ENCODE assay signal across 9 mouse cellular contexts in the genomic region with DNA sequence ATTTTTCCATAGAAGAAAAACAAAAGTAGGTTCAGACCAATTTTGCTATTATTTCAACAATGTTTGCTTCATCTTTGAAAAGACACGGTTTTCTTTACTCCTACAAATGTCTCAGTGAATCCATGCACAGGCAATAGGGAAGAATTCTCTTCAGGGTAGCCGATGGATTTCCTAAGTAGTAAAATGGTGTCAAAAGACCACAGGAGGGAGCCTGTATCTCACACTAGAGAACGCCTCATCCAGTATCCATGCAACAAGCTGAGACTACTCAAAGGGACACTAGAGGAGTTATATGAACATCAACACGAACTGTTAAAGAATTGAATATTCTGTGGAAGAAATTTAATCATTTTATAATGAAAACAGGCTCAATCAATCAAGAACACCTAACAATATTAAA.
A peak's percentile ranks its signal among the peaks of the same experiment; 100 is the strongest.
DNase-seq lines count a peak whose midpoint lies in the region; ATAC-seq and TF ChIP-seq lines count a peak whose summit lies in the region.
"Had no signal": no experiment of that assay in that cellular context is flagged by ENCODE, and none has a peak within 500 bp of the region (broad histone marks: within the 10 kb centered on the region; RNA-seq: fewer than 3 reads in every experiment).

No protein-coding gene starts in this region.

- peak; percentile 68 for TF ChIP-seq CTCF in stomach, postnatal 0 days (IDR thresholded peaks at IDR 0.05; ENCODE audit: low read depth)

- TF ChIP-seq EP300 in stomach, postnatal 0 days (optimal IDR thresholded peaks at IDR 0.05) = no peak

- no peaks in the 10 kb centered on the region for H3K36me3 ChIP-seq in forebrain, embryonic 12.5 days (replicated peaks)
- H3K36me3 ChIP-seq in forebrain, embryonic 10.5 days (replicated peaks) = no peaks in the 10 kb centered on the region
- H3K36me3 ChIP-seq in stomach, postnatal 0 days (ENCODE audit: control insufficient read depth, insufficient read depth, low read length) = no peaks in the 10 kb centered on the region

- no peak for DNase-seq in forebrain, embryonic 10.5 days (ENCODE audit: extremely low spot score, low spot score)
- peak; percentile 2 for DNase-seq in lung, postnatal 10 days
- DNase-seq in lung, postnatal 4 days = no peak
- DNase-seq in layer of hippocampus, adult 9-10 months (ENCODE audit: low spot score) = peak; percentile 25
- no peak for DNase-seq in stomach, postnatal 0 days (ENCODE audit: low spot score)
- DNase-seq in adrenal gland, adult 2 months = no peak
- DNase-seq in heart, adult 9 months (ENCODE audit: low spot score in 2 of 2) = no peak
- DNase-seq: liver had no signal

- no peak overlapping the region for H3K4me2 ChIP-seq in forebrain, embryonic 12.5 days
- no peak overlapping the region for H3K4me2 ChIP-seq in stomach, postnatal 0 days (replicated peaks; ENCODE audit: low read depth)

- H3K4me1 ChIP-seq in forebrain, embryonic 12.5 days = no peaks in the 10 kb centered on the region
- no peaks in the 10 kb centered on the region for H3K4me1 ChIP-seq in forebrain, embryonic 10.5 days
- no peaks in the 10 kb centered on the region for H3K4me1 ChIP-seq in stomach, postnatal 0 days (replicated peaks; ENCODE audit: control insufficient read depth, insufficient read depth)

- no peaks in the 10 kb centered on the region for H3K27me3 ChIP-seq in forebrain, embryonic 12.5 days
- no peaks in the 10 kb centered on the region for H3K27me3 ChIP-seq in forebrain, embryonic 10.5 days (ENCODE audit: poor library complexity, severe bottlenecking)
- no peaks in the 10 kb centered on the region for H3K27me3 ChIP-seq in stomach, postnatal 0 days (ENCODE audit: control insufficient read depth, insufficient read depth, low read length)

- no peak overlapping the region for H3K9ac ChIP-seq in forebrain, embryonic 12.5 days
- no peak overlapping the region for H3K9ac ChIP-seq in stomach, postnatal 0 days (ENCODE audit: low read length)

- no peak overlapping the region for H3K4me3 ChIP-seq in forebrain, embryonic 12.5 days (replicated peaks)
- no peak overlapping the region for H3K4me3 ChIP-seq in forebrain, embryonic 10.5 days
- no peak overlapping the region for H3K4me3 ChIP-seq in stomach, postnatal 0 days (ENCODE audit: low read depth, low read length)

- no peaks in the 10 kb centered on the region for H3K9me3 ChIP-seq in forebrain, embryonic 12.5 days
- H3K9me3 ChIP-seq in forebrain, embryonic 10.5 days = no peaks in the 10 kb centered on the region
- H3K9me3 ChIP-seq in stomach, postnatal 0 days (ENCODE audit: control insufficient read depth, low read length) = no peaks in the 10 kb centered on the region

- 44% methylated on average over 4 of the region's 4 CpGs for WGBS in forebrain, embryonic 12.5 days
- WGBS in forebrain, embryonic 10.5 days = 49% methylated on average over 4 of the region's 4 CpGs
- 25% methylated on average over 4 of the region's 4 CpGs for WGBS in stomach, postnatal 0 days

- H3K27ac ChIP-seq in forebrain, embryonic 12.5 days = no peak overlapping the region
- no peak overlapping the region for H3K27ac ChIP-seq in forebrain, embryonic 10.5 days
- H3K27ac ChIP-seq in stomach, postnatal 0 days (replicated peaks) = no peak overlapping the region

- peak; percentile 67; the same call in 1 of the 2 replicates for ATAC-seq in forebrain, embryonic 12.5 days (ENCODE audit: low FRiP score)
- ATAC-seq in stomach, postnatal 0 days (ENCODE audit: low FRiP score, low TSS enrichment) = no peak

Comparison
In these comparisons a context has a peak if more than half of its experiments do, and no peak if none do; other contexts are left out.
1. DNase-seq: peak in lung, postnatal 10 days (single experiment) and layer of hippocampus, adult 9-10 months (single experiment); none in forebrain, embryonic 10.5 days (single experiment), lung, postnatal 4 days (0 of 2), stomach, postnatal 0 days (single experiment), adrenal gland, adult 2 months (single experiment) and heart, adult 9 months (0 of 2).